Mouse (Mus musculus) heart, postnatal 0 days (tissue): ENCODE measurements around the gene Rasgrp1.

ENCODE experiments used
- CTCF ChIP-seq: IDR thresholded peaks from 2 replicates; pipeline ENCODE4 v1.5.1; 2016; ENCODE audit warnings: antibody characterized with exemption, control low read depth, low read depth
- EP300 ChIP-seq: IDR thresholded peaks from 2 replicates; pipeline ENCODE4 v1.6.1; 2016; ENCODE audit warnings: antibody characterized with exemption, low read depth

DNA sequence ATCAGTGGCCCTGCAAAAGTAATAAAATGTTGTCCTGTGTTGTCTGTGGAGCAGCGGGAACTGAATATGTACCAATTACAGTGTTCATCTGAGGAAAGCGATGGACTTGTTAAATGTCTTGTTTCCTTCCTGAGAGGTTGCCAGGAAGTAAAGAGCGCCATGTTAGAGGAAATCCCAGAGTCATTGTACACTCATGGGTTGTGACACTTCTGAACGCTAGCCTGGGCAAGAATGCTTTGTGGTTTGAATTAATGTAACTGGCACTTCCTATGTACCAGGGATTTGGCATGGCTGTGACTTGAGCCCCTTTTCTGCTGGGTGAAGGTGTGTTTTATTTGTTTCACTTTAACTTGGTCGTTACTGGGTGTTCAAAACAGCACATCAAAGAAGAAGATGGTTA is 80.6 kb downstream of the Rasgrp1 start:
- no peak for TF ChIP-seq CTCF
- no peak for TF ChIP-seq EP300
